Mouse (Mus musculus): ENCODE measurements around the gene Fndc9. TPM values are rescaled to one million over a fixed set of nuclear protein-coding genes. Genes with fewer than 3 reads are reported as not detected.

The Fndc9 gene
- polyA plus RNA-seq, 1 experiment, result not detected

GRCm38 (mm10) chr11:46230184-46230583 is 5.1 kb upstream of the Fndc9 start:
- no peak for DNase-seq (ENCODE audit: low read depth, low spot score)
- WGBS, result 70% methylated on average over 6 of the region's 6 CpGs

DNA sequence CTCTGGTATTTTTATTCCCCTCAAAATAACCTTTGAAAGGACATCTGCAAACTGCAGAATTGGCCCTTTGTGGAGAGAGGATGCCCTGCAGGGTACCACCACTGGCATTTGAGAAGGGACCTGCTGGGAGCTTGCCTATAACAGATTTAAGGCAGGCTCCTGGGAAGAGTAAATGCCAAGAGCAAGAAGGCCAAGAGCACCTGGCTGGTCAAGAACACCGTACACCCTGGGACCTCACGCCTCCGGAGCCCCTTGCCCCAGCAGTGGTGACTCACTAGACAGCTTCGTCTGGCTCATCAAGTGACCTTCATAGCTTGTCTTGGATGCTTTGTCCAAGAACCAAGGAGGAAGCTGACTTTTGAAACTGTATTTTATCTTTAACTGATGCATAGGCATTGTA is 2.5 kb upstream of the Fndc9 start:
- 89% methylated on average over 4 of the region's 4 CpGs for WGBS
- DNase-seq (ENCODE audit: low read depth, low spot score), result no peak

GRCm38 (mm10) chr11:46233966-46234365 is 1.4 kb upstream of the Fndc9 start:
- DNase-seq (ENCODE audit: low read depth, low spot score), result no peak
- 77% methylated on average over 4 of the region's 4 CpGs for WGBS

DNA sequence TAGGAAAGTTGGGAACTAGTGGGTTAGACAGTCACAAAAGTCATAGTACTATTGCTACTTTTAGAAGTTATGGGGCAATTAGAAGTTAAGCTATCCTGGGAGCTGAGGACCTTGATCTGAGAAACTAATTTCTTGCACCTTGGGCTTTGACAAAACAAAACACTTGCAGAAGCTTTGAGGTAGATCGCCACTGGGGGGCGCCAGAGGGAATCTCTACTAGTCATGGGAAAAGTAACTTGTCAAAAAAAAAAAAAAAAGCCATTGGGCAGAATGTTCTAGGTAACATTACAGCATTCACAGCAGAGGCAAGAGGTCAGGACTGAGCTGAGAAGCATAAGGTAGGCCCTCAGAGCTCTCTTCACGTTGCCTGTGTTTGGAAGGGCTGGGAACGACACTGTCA is 1.6 kb downstream of the Fndc9 start:
- WGBS, result 40% methylated on average over 4 of the region's 4 CpGs
- peak; percentile 11 for DNase-seq (ENCODE audit: low read depth, low spot score)

DNA sequence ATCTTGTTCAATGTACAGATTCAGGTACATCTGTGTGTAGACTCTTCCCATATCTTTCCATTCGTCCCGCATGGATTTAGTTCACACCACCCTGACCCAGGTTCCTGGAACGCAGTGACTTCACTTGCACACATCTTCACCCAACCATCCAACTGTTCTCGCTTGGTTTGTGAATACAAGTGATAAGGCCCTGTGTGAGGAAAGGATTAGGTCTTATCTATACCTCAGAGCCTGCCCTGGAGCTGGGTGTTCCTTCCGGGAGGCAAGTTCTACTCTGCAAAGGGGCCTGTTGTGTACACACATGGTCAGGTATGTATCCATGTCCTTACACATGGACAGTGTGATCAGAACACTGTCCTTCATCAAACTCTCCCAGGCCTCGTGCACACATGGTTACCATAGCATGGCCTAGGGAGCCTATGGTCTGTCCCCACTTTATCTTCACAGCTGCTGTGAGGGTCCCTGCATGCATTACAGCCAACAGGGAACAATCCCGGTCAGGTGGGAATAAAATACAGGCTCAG is 5.9 kb downstream of the Fndc9 start:
- WGBS, result 90% methylated on average over 7 of the region's 7 CpGs

GRCm38 (mm10) chr11:46241985-46242384 is 6.7 kb downstream of the Fndc9 start:
- no peak for DNase-seq (ENCODE audit: low read depth, low spot score)
- WGBS, result 89% methylated on average over 8 of the region's 8 CpGs

More for the DNA sequence above, 5.9 kb downstream of the Fndc9 start:
- DNase-seq (ENCODE audit: low read depth, low spot score), result no peak

- WGBS, result 88% methylated on average over 23 of the region's 23 CpGs
- DNase-seq (ENCODE audit: low read depth, low spot score), result no peak
These were observed 9.6 kb downstream of the Fndc9 start for GRCm38 (mm10) chr11:46244731-46245604.

DNA sequence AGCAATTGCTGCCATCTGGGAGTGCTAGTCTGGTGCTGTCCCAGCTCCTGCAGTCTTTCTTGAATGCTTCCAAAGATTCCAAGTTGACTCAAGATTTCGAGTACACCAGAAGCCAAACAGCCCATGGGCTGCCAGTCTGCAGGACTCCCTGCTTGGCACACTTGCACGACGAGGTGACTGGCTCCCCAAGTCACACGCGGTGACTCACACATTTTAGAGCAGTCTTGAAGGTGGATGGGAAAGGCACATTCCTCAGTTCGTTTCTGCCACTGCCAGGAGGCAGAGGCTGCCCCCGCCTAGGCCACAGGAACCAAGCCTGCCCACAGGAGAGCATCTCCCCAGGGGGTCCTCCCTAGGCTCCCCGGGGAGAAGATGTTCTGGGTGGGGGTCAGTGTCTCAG is 10.6 kb downstream of the Fndc9 start:
- DNase-seq (ENCODE audit: low read depth, low spot score), result no peak
- WGBS, result 55% methylated on average over 8 of the region's 8 CpGs

DNA sequence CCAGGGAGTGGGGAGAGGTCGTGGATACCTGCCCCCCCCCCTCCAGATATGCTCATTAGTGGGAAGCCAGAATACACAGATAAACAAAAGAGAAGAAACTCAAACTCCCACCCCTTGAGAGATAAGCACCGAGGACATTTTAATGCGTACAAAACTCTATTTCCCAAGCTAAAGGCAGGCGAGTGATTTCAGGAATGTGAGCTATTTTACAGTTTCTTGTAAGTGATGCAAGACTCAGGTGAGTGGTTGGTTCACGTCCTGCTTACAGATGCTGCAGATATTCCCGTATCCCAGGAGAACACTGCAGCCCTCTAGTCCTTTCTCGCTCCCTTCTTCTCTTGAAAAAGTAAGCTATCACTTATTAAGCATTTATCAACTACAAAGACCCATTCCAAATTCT is 11.1 kb downstream of the Fndc9 start:
- 56% methylated on average over 7 of the region's 7 CpGs for WGBS
- no peak for DNase-seq (ENCODE audit: low read depth, low spot score)

- 82% methylated on average over 3 of the region's 3 CpGs for WGBS
- DNase-seq (ENCODE audit: low read depth, low spot score), result no peak
These were observed 13.0 kb downstream of the Fndc9 start for GRCm38 (mm10) chr11:46248352-46248751.

- 27% methylated on average over 7 of the region's 7 CpGs for WGBS
- DNase-seq (ENCODE audit: low read depth, low spot score), result no peak
These were observed 16.7 kb downstream of the Fndc9 start for GRCm38 (mm10) chr11:46251994-46252393.

- DNase-seq (ENCODE audit: low read depth, low spot score), result no peak
- WGBS, result 86% methylated on average over 2 of the region's 2 CpGs
These were observed 20.0 kb downstream of the Fndc9 start for GRCm38 (mm10) chr11:46255291-46255690.

DNA sequence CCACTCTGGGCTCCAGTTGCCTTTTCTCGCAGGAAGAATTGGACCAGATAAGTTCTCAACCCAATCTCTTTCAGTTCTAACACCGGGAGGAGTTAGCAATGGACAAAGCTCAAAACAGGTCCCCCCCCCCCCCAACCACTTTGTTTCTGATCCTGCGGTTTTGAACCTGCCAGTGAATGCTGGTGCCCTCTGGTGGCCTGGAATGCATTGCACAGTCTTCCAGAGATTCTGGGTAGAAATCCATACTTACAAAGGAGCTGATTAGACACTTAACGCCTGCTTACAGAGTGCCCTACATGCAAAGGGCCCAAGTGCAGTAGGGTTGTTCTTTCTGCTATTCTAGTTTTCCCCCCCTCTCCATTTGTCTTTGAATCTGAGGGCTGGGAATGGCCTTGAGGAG is 22.9 kb downstream of the Fndc9 start:
- DNase-seq (ENCODE audit: low read depth, low spot score), result no peak
- 69% methylated on average over 4 of the region's 4 CpGs for WGBS

GRCm38 (mm10) chr11:46258749-46259148 is 23.4 kb downstream of the Fndc9 start:
- 91% methylated on average over 8 of the region's 8 CpGs for WGBS
- DNase-seq (ENCODE audit: low read depth, low spot score), result no peak

DNA sequence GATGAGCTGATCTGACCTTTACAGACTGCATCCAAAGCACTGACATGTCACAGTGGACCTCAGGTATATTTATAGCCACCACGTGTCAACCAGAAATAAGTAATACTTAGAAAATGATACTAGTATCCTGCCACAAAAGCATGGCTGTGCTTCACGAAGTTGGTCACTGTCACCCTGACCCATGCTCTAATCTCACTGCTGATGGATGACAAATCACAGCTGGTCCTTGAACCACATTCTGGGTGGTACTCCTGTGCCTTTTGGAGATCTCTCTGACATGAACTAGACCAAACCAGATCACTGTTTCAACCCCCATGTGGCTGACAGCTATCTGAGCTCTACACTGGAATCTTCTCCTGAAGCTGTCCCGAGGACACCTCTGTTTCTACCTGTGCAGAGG is 27.5 kb downstream of the Fndc9 start:
- WGBS, result 75% methylated on average over 3 of the region's 3 CpGs
- DNase-seq (ENCODE audit: low read depth, low spot score), result no peak

GRCm38 (mm10) chr11:46263291-46263690 is 28.0 kb downstream of the Fndc9 start:
- 89% methylated on average over 11 of the region's 11 CpGs for WGBS
- DNase-seq (ENCODE audit: low read depth, low spot score), result no peak

DNA sequence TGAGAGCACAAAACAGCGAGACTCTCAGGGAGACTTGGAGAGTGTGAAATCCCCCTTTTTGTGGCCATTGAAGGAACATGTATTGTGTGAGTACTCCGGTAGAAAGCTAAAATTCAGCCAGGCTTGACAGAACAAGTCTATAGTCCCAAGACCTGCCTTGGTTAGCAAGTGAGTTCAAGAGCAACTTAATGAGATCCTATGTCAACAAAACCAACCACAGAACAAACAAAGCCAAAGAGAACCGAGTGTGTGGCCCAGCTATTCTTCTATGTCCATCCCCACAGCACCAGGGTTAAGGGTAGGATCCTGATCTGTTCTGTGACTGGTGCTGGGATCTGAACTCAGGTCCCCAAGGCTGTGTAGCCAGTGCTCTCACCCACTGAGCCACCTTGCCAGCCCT is 29.3 kb downstream of the Fndc9 start:
- 47% methylated on average over 3 of the region's 3 CpGs for WGBS
- no peak for DNase-seq (ENCODE audit: low read depth, low spot score)

GRCm38 (mm10) chr11:46265031-46265786 is 29.9 kb downstream of the Fndc9 start:
- DNase-seq (ENCODE audit: low read depth, low spot score), result no peak
- 78% methylated on average over 11 of the region's 11 CpGs for WGBS

GRCm38 (mm10) chr11:46268991-46269390 is 33.7 kb downstream of the Fndc9 start:
- DNase-seq (ENCODE audit: low read depth, low spot score), result no peak
- 19% methylated on average over 7 of the region's 7 CpGs for WGBS

DNA sequence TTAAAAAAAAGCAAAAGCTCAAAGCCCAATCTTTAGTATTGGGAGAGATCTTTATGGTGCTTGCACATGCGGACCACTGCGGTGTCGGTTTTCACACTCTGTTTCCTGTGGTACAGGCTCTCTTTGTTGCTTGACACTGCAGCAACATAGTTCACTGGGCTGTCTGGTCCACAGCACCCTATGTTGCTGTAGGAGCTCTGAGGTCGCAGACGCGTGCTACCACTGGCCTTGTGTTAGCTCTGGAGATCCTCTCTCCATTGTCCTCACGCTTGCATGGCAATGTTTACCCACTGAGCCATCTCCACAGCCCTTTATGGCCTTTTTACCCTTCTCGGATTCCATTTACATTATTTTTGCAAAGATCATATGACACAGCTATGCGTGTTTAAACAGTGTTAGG is 34.1 kb downstream of the Fndc9 start:
- WGBS, result 56% methylated on average over 9 of the region's 9 CpGs
- no peak for DNase-seq (ENCODE audit: low read depth, low spot score)

DNA sequence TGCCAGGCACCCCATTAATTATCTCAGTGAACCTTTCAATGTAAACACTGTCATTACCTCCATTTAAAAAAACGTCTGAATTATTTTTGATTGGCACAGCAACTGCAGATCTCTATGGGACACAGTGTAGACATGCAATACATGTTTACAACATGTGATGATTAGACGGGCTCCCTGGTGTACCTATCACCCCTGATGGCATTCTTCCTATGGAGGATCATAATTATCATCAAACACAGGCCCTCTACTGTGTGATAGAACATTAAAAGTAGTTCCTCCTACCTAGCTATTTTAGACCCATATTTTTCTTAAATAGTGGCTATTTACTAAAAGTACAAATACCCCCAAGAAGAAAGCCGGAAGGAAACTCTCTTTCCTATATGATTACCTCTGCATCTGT is 34.6 kb downstream of the Fndc9 start:
- 57% methylated on average over 3 of the region's 3 CpGs for WGBS
- no peak for DNase-seq (ENCODE audit: low read depth, low spot score)
